Mouse (Mus musculus): ENCODE measurements around the gene Rxfp1.

DNA sequence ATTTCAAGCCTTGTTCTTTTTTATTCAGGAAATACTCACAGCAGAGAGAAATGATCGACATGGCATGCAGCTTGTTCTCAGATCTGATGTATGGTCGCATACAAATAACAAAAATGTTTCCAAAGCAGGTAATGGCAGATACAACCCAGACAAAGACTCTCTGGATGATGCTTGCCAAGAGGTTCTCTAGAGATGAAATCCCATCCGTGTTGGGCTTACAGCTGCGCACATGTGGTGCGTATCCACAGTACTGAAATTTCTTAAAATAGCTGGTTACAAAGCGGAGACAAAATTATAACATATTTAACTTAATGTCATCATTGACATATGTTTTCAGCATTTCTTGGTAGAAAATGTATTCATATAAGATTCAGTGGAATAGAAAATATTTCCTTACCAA, 85.6 kb downstream of the Rxfp1 start:
- TF ChIP-seq POLR2A (IDR thresholded peaks at IDR 0.05; ENCODE audit: control insufficient read depth, extremely low read depth, insufficient read depth, low read length, poor library complexity) (no peak), CTCF (IDR thresholded peaks at IDR 0.05; ENCODE audit: borderline replicate concordance, control insufficient read depth, extremely low read depth, insufficient read depth, low read length, poor library complexity) (no peak)
